Mouse (Mus musculus): ENCODE results near the gene Gm7358. TPM values are rescaled to one million over a fixed set of nuclear protein-coding genes. Genes with fewer than 3 reads are reported as not detected.
"Not testable (repeated sequence)": the region's sequence is repeated elsewhere in the genome, so short reads cannot be mapped to it uniquely, and the experiment has no call there.

Gene Gm7358
- total RNA-seq (2021) = not detected

GRCm38 (mm10) chr17:14059431-14059830, at the start of gene Gm7358:
Gm7358 (minus strand) TSS chr17:14059531.
- DNase-seq (ENCODE audit: extremely low spot score in 1 of 2, low spot score in 1 of 2) = not testable (repeated sequence)

- DNase-seq (ENCODE audit: extremely low spot score in 1 of 2, low spot score in 1 of 2) = not testable (repeated sequence)
Measured at GRCm38 (mm10) chr17:14103018-14103417, 43.7 kb upstream of the Gm7358 start.

GRCm38 (mm10) chr17:14101446-14101980, 42.2 kb upstream of the Gm7358 start:
- DNase-seq (ENCODE audit: extremely low spot score in 1 of 2, low spot score in 1 of 2) = not testable (repeated sequence)

- not testable (repeated sequence) for DNase-seq (ENCODE audit: extremely low spot score in 1 of 2, low spot score in 1 of 2)
Measured at GRCm38 (mm10) chr17:14099886-14100285, 40.6 kb upstream of the Gm7358 start.

GRCm38 (mm10) chr17:14094165-14094564, 34.8 kb upstream of the Gm7358 start:
- not testable (repeated sequence) for DNase-seq (ENCODE audit: extremely low spot score in 1 of 2, low spot score in 1 of 2)

- not testable (repeated sequence) for DNase-seq (ENCODE audit: extremely low spot score in 1 of 2, low spot score in 1 of 2)
Measured at GRCm38 (mm10) chr17:14086629-14087028, 27.3 kb upstream of the Gm7358 start.

GRCm38 (mm10) chr17:14041880-14042279, 17.5 kb downstream of the Gm7358 start:
- DNase-seq (ENCODE audit: extremely low spot score in 1 of 2, low spot score in 1 of 2) = not testable (repeated sequence)

GRCm38 (mm10) chr17:14037012-14037411, 22.3 kb downstream of the Gm7358 start:
- DNase-seq (ENCODE audit: extremely low spot score in 1 of 2, low spot score in 1 of 2) = not testable (repeated sequence)

GRCm38 (mm10) chr17:14036113-14036512, 23.2 kb downstream of the Gm7358 start:
- not testable (repeated sequence) for DNase-seq (ENCODE audit: extremely low spot score in 1 of 2, low spot score in 1 of 2)

Other genes with a start within 250 kb of the Gm7358 start
- not detected for gene Gm7168, start 111.2 kb downstream of the Gm7358 start, total RNA-seq (2021)
- not detected for gene Gm7356, start 55.8 kb downstream of the Gm7358 start, total RNA-seq (2021)
- gene Dact2, start 144.8 kb upstream of the Gm7358 start, total RNA-seq (2021) = 10 to 100 TPM; 25.2 to 26.1 TPM
- gene Smoc2, start 220.0 kb upstream of the Gm7358 start, total RNA-seq (2021) = 10 to 100 TPM; 27.3 to 29.9 TPM